Mouse (Mus musculus) adrenal gland, adult (tissue): ENCODE measurements at regions not wholly inside any gene's neighbourhood (a gene's known extent, or its start where the extent isn't known, plus 50 kb on each side); places are given as distances from the start of the nearest gene placed in this dataset.

Experiments used
- DNase-seq, 2 experiments: peaks; one replicate each; pipeline ENCODE4 v3.0.0; 2022 to 2023; ENCODE audit warnings: low spot score in 1 of 2; ENCODE audit not compliant: inconsistent age in 2 of 2

GRCm38 (mm10) chrX:42401564-42402334 lies 87.7 kb upstream of the Tex13c2 start:
- DNase-seq: peak in 1 of 2 experiments; percentile 37

- no peak for DNase-seq
These were observed 87.2 kb upstream of the Tex13c2 start for GRCm38 (mm10) chrX:42402335-42402605.

DNA sequence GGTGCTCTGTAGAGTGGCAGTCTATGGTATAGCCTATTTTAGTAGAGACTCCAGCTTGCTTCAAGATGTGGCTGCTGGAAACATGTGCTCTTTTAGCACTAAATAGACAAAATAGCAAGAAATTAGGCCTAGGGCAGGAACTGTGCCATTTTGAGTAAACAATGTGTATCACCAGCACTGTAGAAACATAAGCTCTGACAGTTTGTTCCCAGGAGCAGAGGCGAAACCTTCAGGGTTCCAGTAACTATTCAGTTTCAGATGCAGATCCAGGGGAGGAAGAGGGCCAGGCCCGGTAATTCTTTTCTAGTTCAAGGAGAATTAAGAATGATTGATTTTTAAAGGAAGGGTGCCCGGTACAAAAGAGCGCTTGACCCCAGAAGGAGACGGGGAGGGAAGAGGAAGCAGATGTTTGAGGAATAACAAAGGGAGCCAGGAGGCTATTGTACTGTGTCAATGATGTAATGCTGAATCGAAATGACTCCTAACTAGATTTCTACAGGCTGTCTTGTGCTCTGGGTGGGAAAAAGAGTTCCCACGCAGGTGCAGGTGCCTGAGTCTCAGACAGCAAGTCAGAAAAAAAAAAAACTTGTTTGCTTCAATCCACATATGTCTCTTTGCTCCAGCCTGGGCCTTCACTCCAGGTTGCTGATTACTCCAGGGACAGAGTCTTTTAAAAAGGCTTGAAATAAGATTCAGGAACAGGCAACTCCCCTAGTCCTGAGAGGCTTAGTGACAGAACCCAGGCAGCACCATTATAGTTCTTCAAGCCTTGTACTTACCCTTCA lies 57.4 kb upstream of the Tex13c2 start:
- peak; percentile 13 to 43 for DNase-seq
